Mouse (Mus musculus): ENCODE data around the gene Copb1. TPM values are rescaled to one million over a fixed set of nuclear protein-coding genes. Genes with fewer than 3 reads are reported as not detected.

Gene Copb1
- total RNA-seq, 1 experiment from 2014 or later: 93.3 TPM

GRCm38 (mm10) chr7:114171354-114172097, 83.0 kb downstream of the Copb1 start:
- no peak for ATAC-seq (replicated peaks; ENCODE audit: low read depth, poor library complexity, severe bottlenecking)

- ATAC-seq (replicated peaks; ENCODE audit: low read depth, poor library complexity, severe bottlenecking): no peak
Observed at GRCm38 (mm10) chr7:114169996-114170395, 84.5 kb downstream of the Copb1 start.

- ATAC-seq (replicated peaks; ENCODE audit: low read depth, poor library complexity, severe bottlenecking): no peak
Observed at GRCm38 (mm10) chr7:114169381-114169780, 85.1 kb downstream of the Copb1 start.

Other genes starting within 250 kb of the Copb1 start
- gene Rras2, start 136.9 kb downstream of the Copb1 start, total RNA-seq (2017): 5.4 and 7.4 TPM in 2 replicates
- 295 and 333 TPM in 2 replicates for gene Psma1, start 21.4 kb upstream of the Copb1 start, total RNA-seq (2017)
- gene Pde3b, start 160.6 kb upstream of the Copb1 start, total RNA-seq (2017): 19.7 and 24.1 TPM in 2 replicates

Measured in common myeloid progenitor, adult 5-6 weeks (primary cell).